Mouse (Mus musculus): ENCODE measurements at regions not wholly inside any gene's neighbourhood (a gene's known extent, or its start where the extent isn't known, plus 50 kb on each side); places are given as distances from the start of the nearest gene placed in this dataset.

DNA sequence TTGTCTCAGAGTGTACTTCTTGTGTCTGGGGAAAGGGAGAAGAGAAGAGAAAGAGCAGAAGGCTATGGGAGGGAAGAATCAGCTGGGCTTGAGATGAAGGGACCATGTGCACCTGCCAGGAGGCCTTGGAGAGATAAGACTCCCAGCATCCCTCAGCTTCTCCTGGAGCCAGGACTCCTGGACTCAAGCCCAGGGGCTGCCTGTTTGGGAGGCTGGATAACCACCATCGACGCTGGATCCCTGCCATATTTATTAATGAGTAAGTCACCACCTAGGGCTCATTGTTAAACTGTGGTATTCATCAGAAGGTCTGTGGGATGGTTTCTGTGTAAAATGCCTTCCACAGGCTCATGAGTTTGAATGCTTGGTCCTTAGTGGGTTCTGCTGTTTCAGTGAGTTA is 240.7 kb downstream of the Rps15a start:
- Histone ChIP-seq H3K4me1 (peaks cover 6% of the 10 kb centered on the region; the same call in 1 of the 2 replicates), H3K27ac (replicated peaks) (no peak overlapping the region), H3K4me3 (replicated peaks) (no peak overlapping the region), H3K27me3 (replicated peaks) (no peaks in the 10 kb centered on the region), H3K36me3 (no peaks in the 10 kb centered on the region), H3K9ac (replicated peaks) (no peak overlapping the region), H3K4me2 (no peak overlapping the region), H3K9me3 (replicated peaks) (no peaks in the 10 kb centered on the region)
- ATAC-seq (ENCODE audit: low FRiP score), result no peak
- 78% methylated on average over 2 of the region's 2 CpGs for WGBS

DNA sequence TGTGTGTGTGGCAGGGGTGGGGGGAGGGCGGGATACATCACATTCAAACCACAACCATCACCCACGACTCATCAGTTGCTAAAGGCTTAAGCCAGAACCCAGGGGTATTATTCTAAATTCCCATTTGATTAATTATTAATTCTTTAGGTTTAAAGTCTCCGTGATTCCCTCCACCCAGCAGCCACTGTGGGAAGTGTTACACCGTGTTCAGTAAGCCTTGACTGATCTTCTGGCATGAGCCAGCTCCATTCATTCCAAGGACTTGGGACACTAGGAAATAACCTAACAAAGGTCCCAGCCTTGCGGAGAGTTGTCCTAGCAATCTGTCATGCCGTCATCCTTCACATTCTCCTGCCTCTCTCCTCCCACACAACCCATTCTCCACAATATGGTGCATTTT is 256.6 kb downstream of the Rps15a start:
- H3K27ac ChIP-seq (replicated peaks), result no peak overlapping the region
- H3K4me1 ChIP-seq, result peaks cover 12% of the 10 kb centered on the region
- no peak overlapping the region for H3K9ac ChIP-seq (replicated peaks)
- no peaks in the 10 kb centered on the region for H3K9me3 ChIP-seq (replicated peaks)
- no peaks in the 10 kb centered on the region for H3K27me3 ChIP-seq (replicated peaks)
- H3K4me3 ChIP-seq (replicated peaks), result no peak overlapping the region
- no peaks in the 10 kb centered on the region for H3K36me3 ChIP-seq
- ATAC-seq (ENCODE audit: low FRiP score), result no peak
- H3K4me2 ChIP-seq, result no peak overlapping the region
- WGBS, result 55% methylated on average over 6 of the region's 6 CpGs

DNA sequence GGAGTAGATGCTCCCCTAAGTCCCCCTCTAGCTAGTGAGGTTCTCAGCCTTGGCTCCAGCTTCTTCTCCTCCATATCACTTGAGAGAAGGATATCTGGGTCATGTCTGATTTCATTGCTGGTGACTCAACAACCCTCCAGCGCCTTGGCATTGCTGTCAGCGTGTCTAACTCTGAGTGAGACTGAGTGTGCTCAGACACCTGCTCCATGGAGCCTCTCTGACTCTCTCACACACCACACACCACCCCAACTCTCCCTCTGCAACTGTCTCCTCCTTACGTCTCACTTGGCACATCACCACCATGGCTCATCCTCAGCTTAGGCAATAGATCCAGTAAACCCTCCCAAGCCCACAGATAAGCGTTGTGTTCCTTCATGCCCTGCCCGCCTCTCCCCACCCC is 260.0 kb downstream of the Rps15a start:
- Histone ChIP-seq H3K36me3 (no peaks in the 10 kb centered on the region), H3K27me3 (replicated peaks) (0 out of 2 replicates have a peak, but pooled peaks cover 3% of the 10 kb centered on the region), H3K4me2 (no peak overlapping the region), H3K4me1 (peaks cover 17% of the 10 kb centered on the region), H3K27ac (replicated peaks) (no peak overlapping the region), H3K9ac (replicated peaks) (no peak overlapping the region), H3K9me3 (replicated peaks) (no peaks in the 10 kb centered on the region), H3K4me3 (replicated peaks) (no peak overlapping the region)
- 88% methylated on average over 5 of the region's 5 CpGs for WGBS
- no peak for ATAC-seq (ENCODE audit: low FRiP score)

DNA sequence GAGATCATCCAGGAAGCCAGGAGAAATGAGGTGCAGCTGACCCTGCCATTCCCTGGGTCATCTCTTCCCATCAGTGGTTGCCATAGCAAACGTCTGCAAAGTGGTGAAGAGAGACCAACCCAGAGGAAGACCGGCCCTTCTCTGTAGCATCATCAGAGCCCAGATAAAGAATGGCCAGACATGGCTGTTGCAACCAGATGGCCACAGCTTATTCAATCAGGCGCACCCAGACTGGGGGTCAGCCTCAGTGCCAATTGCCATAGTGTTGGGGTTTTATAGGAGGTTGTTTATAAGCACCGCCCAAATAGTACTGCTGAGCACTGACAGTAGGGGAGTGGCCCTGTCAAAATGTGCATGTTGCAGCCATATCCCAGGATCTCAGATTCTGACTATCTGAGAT is 262.3 kb downstream of the Rps15a start:
- H3K4me2 ChIP-seq, result no peak overlapping the region
- ATAC-seq (ENCODE audit: low FRiP score), result no peak
- H3K4me3 ChIP-seq (replicated peaks), result no peak overlapping the region
- H3K27me3 ChIP-seq (replicated peaks), result 0 out of 2 replicates have a peak, but pooled peaks cover 3% of the 10 kb centered on the region
- H3K36me3 ChIP-seq, result no peaks in the 10 kb centered on the region
- no peaks in the 10 kb centered on the region for H3K9me3 ChIP-seq (replicated peaks)
- H3K27ac ChIP-seq (replicated peaks), result no peak overlapping the region
- H3K4me1 ChIP-seq, result peaks cover 17% of the 10 kb centered on the region
- no peak overlapping the region for H3K9ac ChIP-seq (replicated peaks)
- 53% methylated on average over 4 of the region's 4 CpGs for WGBS

DNA sequence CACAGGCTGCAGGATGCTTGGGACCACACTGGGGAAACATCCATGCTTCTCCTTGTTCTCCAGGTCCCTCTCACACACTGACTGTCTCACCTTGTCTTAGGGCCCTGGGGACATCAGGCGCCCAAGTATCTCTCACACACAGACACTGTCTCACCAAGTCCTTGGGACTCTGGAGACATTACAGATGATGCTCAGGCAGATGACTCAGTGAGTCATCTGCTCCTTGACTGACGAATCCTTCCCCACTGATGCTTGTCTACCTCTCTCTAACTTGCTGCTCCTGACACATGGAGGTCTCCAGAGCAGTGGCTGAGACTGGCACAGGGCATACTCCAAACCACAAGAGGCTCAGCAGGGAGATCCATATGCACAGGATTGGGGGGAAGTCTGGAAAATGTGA is 263.1 kb downstream of the Rps15a start:
- WGBS, result 84% methylated on average over 2 of the region's 2 CpGs
- Histone ChIP-seq H3K27ac (replicated peaks) (no peak overlapping the region), H3K36me3 (no peaks in the 10 kb centered on the region), H3K4me1 (peaks cover 17% of the 10 kb centered on the region), H3K9me3 (replicated peaks) (no peaks in the 10 kb centered on the region), H3K4me2 (no peak overlapping the region), H3K9ac (replicated peaks) (no peak overlapping the region), H3K27me3 (replicated peaks) (0 out of 2 replicates have a peak, but pooled peaks cover 3% of the 10 kb centered on the region), H3K4me3 (replicated peaks) (no peak overlapping the region)
- ATAC-seq (ENCODE audit: low FRiP score), result no peak

DNA sequence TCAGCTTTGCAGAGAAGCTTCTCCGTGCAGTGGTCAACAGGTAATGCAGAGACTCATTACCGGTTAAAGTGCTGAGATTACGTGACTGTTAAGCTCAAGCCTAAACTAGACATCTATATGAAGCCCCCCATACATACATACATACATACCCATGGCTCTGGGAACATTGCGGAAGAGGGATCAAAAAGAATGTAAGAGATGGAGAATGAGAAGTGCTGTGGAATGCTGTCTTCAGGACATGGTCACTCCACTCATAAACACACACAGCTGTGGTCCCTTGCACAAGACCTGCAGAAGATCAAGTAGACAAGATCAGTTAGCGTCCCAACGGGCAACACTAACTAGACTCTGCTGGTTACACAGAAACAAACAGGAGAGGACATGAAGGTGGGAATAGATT is 265.2 kb downstream of the Rps15a start:
- WGBS, result 95% methylated on average over 6 of the region's 6 CpGs
- no peak for ATAC-seq (ENCODE audit: low FRiP score)
- H3K4me3 ChIP-seq (replicated peaks), result no peak overlapping the region
- H3K4me1 ChIP-seq, result 0 out of 2 replicates have a peak, but pooled peaks cover 4% of the 10 kb centered on the region
- H3K4me2 ChIP-seq, result no peak overlapping the region
- no peaks in the 10 kb centered on the region for H3K9me3 ChIP-seq (replicated peaks)
- no peak overlapping the region for H3K9ac ChIP-seq (replicated peaks)
- H3K27me3 ChIP-seq (replicated peaks), result 0 out of 2 replicates have a peak, but pooled peaks cover 3% of the 10 kb centered on the region
- H3K27ac ChIP-seq (replicated peaks), result no peak overlapping the region
- no peaks in the 10 kb centered on the region for H3K36me3 ChIP-seq

DNA sequence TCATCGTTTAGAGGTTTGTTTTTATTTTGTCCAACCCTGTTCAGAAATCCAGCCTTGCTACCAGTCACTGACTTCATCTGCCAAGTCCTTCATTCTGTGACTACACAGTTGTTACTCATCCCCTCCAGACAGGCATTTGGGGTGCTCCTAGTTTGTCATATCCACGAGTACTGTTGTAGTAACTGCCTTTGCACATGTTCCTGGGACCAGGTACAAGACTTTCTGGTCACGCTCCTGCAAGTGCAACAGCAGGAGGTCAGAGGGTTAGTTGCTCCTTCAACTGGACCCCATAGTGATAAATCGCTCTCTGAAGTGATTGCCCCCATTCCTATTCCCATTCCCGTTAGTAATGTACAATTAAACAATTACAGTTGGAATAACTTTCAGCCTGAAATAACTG is 269.9 kb downstream of the Rps15a start:
- ATAC-seq (ENCODE audit: low FRiP score), result no peak
- H3K4me1 ChIP-seq, result peaks cover 4% of the 10 kb centered on the region; the same call in 1 of the 2 replicates
- no peaks in the 10 kb centered on the region for H3K36me3 ChIP-seq
- no peak overlapping the region for H3K9ac ChIP-seq (replicated peaks)
- WGBS, result 90% methylated on average over 5 of the region's 5 CpGs
- no peak overlapping the region for H3K27ac ChIP-seq (replicated peaks)
- H3K4me2 ChIP-seq, result no peak overlapping the region
- H3K4me3 ChIP-seq (replicated peaks), result no peak overlapping the region
- no peaks in the 10 kb centered on the region for H3K9me3 ChIP-seq (replicated peaks)
- no peaks in the 10 kb centered on the region for H3K27me3 ChIP-seq (replicated peaks)

DNA sequence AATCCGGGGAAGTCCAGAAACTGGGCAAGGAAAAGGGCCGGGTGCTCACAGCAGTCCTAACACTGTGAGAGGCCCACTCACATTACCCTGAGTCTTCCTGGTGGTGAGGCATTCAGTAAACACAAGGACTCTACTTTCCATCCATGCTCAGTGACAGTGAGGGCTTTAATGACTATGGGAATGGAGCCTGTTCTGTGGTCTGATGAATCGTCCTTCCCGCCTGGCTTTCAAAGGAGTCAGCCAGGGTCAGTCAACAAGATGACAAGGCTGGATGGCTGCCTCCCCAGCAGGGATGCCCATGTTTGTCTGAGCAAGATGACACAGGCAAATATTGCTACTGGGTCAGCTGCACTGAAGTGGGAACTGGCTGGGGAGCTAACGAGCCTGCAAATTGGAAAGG is 273.2 kb downstream of the Rps15a start:
- Histone ChIP-seq H3K4me1 (peaks cover 4% of the 10 kb centered on the region; the same call in 1 of the 2 replicates), H3K27me3 (replicated peaks) (no peaks in the 10 kb centered on the region), H3K27ac (replicated peaks) (no peak overlapping the region), H3K4me3 (replicated peaks) (no peak overlapping the region), H3K36me3 (no peaks in the 10 kb centered on the region), H3K9ac (replicated peaks) (no peak overlapping the region), H3K9me3 (replicated peaks) (no peaks in the 10 kb centered on the region), H3K4me2 (no peak overlapping the region)
- no peak for ATAC-seq (ENCODE audit: low FRiP score)
- WGBS, result 13% methylated on average over 5 of the region's 5 CpGs

DNA sequence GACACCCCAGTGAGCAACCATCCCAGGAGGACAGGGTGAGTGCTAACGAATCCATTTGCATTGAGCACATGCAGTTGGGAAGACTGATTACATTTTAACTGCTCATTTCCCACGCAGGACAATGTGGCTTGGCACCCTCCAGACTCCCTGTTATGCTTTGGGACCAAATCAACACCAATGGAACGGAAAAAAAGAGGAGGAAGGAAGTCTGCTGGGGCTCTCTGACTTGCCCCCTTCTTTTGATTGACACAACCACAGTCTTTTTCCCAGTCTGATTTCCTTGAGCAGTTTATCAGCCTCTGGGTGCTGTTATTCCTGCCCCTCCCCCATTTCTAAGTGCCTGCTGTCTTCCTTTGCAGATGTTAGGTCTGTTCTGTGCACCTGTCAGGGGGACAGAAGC is 321.0 kb downstream of the Rps15a start:
- no peaks in the 10 kb centered on the region for H3K36me3 ChIP-seq
- H3K4me3 ChIP-seq (replicated peaks), result no peak overlapping the region
- no peak overlapping the region for H3K4me2 ChIP-seq
- no peak overlapping the region for H3K27ac ChIP-seq (replicated peaks)
- no peak for ATAC-seq (ENCODE audit: low FRiP score)
- H3K9me3 ChIP-seq (replicated peaks), result no peaks in the 10 kb centered on the region
- no peak overlapping the region for H3K9ac ChIP-seq (replicated peaks)
- WGBS, result 21% methylated on average over 3 of the region's 3 CpGs
- H3K4me1 ChIP-seq, result peaks cover 4% of the 10 kb centered on the region; the same call in 1 of the 2 replicates
- no peaks in the 10 kb centered on the region for H3K27me3 ChIP-seq (replicated peaks)

DNA sequence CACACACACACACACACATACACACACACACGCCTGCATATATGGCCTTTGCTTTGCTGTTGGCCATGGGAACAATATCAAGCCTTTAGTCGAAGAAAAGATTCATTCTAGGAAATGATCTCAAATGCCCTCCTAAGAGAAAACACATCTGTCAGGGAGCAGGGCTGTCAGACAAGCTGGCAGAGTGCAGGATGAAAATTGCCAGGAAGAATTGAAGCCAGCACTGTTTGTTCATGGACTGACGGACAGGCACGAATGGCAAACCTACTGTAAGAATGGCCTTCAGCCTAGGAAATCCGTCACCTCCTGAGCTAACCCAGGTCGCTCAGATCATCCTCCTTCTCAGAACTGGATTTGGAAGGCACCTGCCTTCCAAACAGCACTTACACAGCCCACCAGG is 322.0 kb downstream of the Rps15a start:
- no peak overlapping the region for H3K9ac ChIP-seq (replicated peaks)
- WGBS, result 79% methylated on average over 6 of the region's 6 CpGs
- no peak overlapping the region for H3K4me2 ChIP-seq
- no peaks in the 10 kb centered on the region for H3K27me3 ChIP-seq (replicated peaks)
- no peak for ATAC-seq (ENCODE audit: low FRiP score)
- H3K36me3 ChIP-seq, result no peaks in the 10 kb centered on the region
- H3K27ac ChIP-seq (replicated peaks), result no peak overlapping the region
- H3K9me3 ChIP-seq (replicated peaks), result no peaks in the 10 kb centered on the region
- no peak overlapping the region for H3K4me3 ChIP-seq (replicated peaks)
- H3K4me1 ChIP-seq, result peaks cover 4% of the 10 kb centered on the region; the same call in 1 of the 2 replicates

DNA sequence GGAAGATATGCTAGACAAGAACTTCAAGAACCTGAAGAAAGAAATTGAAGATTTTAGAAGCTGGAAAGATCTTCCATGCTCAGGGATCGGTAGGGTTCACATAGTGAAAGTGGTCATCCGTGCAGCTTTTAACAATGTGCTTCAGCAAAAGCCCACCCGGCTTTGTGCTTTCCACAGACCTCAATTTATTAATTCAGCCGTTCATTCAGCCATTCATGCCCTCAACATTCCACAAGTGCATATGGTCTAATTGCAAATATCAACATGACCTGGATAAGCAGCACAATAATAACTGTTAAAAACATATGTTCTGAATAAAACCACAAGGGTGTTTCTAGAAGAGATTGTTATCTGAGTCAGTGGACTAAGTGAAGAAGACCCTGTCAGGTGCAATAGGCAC is 323.5 kb downstream of the Rps15a start:
- Histone ChIP-seq H3K4me3 (replicated peaks) (no peak overlapping the region), H3K4me1 (peaks cover 4% of the 10 kb centered on the region; the same call in 1 of the 2 replicates), H3K9ac (replicated peaks) (no peak overlapping the region), H3K27ac (replicated peaks) (no peak overlapping the region), H3K9me3 (replicated peaks) (no peaks in the 10 kb centered on the region), H3K4me2 (no peak overlapping the region), H3K27me3 (replicated peaks) (no peaks in the 10 kb centered on the region), H3K36me3 (no peaks in the 10 kb centered on the region)
- WGBS, result 86% methylated on average over 4 of the region's 4 CpGs
- no peak for ATAC-seq (ENCODE audit: low FRiP score)

DNA sequence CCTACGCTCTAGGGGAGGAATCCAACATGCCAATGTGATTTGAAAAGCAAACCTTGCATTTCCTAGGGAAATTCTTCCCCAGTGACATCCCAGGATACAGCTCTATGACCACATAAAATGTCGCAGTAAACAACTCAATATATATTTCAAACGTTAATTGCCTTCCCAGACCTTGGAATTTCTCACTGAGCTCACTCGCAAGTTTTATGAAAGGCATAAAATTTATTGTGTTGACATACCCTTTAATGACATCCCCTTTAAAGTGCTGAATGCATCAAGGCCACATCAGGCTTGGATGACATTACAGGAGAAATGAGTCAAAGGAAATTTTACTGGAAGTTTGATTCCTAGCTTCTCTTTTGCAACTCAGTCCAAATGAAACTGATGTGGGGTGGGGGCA is 337.0 kb downstream of the Rps15a start:
- Histone ChIP-seq H3K4me2 (no peak overlapping the region), H3K4me1 (no peaks in the 10 kb centered on the region), H3K9me3 (replicated peaks) (no peaks in the 10 kb centered on the region), H3K4me3 (replicated peaks) (no peak overlapping the region), H3K9ac (replicated peaks) (no peak overlapping the region), H3K27me3 (replicated peaks) (no peaks in the 10 kb centered on the region), H3K27ac (replicated peaks) (no peak overlapping the region), H3K36me3 (no peaks in the 10 kb centered on the region)
- no peak for ATAC-seq (ENCODE audit: low FRiP score)
- 46% methylated on average over 4 of the region's 4 CpGs for WGBS

DNA sequence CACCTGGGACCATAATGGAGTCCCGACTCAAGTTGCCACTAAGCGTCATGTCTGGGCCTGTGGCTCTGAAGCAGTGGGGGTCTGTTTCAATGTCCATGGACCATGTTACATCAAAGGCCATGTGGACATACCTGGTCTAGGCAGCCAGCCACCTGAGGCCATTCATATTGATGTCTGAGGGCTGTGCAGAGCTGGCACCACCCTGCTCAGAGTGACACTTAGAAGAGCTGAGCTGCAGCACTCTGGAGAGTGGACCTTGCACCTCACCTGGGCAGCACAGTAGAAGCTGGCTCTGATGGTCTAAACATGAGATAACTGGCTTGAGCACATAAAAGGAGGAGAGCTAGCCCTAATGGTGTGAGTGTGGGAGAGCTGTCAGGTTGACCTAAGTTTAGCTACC is 338.1 kb downstream of the Rps15a start:
- H3K9ac ChIP-seq (replicated peaks), result no peak overlapping the region
- no peak overlapping the region for H3K4me2 ChIP-seq
- no peaks in the 10 kb centered on the region for H3K4me1 ChIP-seq
- H3K27me3 ChIP-seq (replicated peaks), result no peaks in the 10 kb centered on the region
- ATAC-seq (ENCODE audit: low FRiP score), result no peak
- H3K36me3 ChIP-seq, result no peaks in the 10 kb centered on the region
- 0 out of 2 replicates have a peak, but pooled peaks cover 2% of the 10 kb centered on the region for H3K9me3 ChIP-seq (replicated peaks)
- H3K27ac ChIP-seq (replicated peaks), result no peak overlapping the region
- no peak overlapping the region for H3K4me3 ChIP-seq (replicated peaks)
- 98% methylated on average over 2 of the region's 2 CpGs for WGBS
